Mouse (Mus musculus): ENCODE data around the gene Pcnt. TPM values are rescaled to one million over a fixed set of nuclear protein-coding genes. Genes with fewer than 3 reads are reported as not detected.

Pcnt gene
- polyA plus RNA-seq, 1 experiment, result 58.5 TPM

DNA sequence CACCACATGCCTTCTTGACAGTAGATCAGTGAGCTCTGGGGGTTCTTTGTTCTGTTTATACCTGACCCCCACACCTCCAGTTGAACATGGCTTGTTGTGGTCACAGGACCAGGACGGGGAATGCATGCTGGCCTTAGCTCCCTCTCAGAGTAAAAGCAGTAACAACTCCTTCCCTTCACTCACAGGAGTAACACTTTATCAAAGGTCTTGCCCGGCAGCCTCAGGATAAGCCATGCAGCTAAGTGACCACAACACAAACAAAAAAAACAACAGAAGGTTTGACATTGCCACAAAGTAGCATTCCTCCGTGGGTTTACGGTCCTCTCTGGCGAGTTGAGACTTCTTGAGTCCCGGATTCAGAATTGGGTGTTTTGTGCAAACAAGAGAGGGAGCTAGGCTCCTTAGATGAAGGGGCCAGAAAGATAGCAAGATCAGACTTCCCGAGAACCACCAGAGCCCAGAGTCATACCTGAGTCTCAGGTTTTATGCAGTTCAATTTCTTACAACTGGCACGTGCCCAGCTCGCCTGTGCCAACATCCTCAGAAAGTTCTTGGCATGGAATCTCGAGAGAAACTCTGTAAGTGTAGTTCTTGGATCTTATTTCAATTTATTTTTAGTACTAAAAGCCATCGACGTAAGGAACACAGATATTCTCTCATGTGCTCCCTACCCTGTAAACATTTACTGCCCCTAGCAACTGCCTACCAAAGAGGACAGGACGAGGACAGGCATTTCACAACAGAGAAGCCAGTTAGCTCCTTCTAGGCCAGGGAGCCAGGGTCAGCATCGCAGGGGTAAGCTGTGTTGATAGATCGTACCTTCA lies 5.0 kb upstream of the Pcnt start:
- Histone ChIP-seq H3K4me3 (ENCODE audit: control insufficient read depth, low read depth, low read length) (no peak overlapping the region), H3K27me3 (ENCODE audit: control insufficient read depth, insufficient read depth, low read length) (no peaks in the 10 kb centered on the region), H3K27ac (ENCODE audit: control insufficient read depth, insufficient read depth, low read depth, low read length) (no peak overlapping the region; the same call in 1 of the 2 replicates), H3K36me3 (ENCODE audit: control insufficient read depth, insufficient read depth, low read length) (no peaks in the 10 kb centered on the region), H3K4me1 (ENCODE audit: control insufficient read depth, insufficient read depth, low read length) (peaks cover 3% of the 10 kb centered on the region)
- TF ChIP-seq POLR2A (IDR thresholded peaks at IDR 0.05; ENCODE audit: control insufficient read depth, low read depth, low read length) (no peak), CTCF (IDR thresholded peaks at IDR 0.05; ENCODE audit: control insufficient read depth, insufficient read depth, insufficient replicate concordance, low read depth, low read length) (no peak)

- Histone ChIP-seq H3K27ac (ENCODE audit: control insufficient read depth, insufficient read depth, low read depth, low read length) (no peak overlapping the region), H3K4me1 (ENCODE audit: control insufficient read depth, insufficient read depth, low read length) (peaks cover 7% of the 10 kb centered on the region), H3K4me3 (ENCODE audit: control insufficient read depth, low read depth, low read length) (no peak overlapping the region), H3K36me3 (ENCODE audit: control insufficient read depth, insufficient read depth, low read length) (no peaks in the 10 kb centered on the region), H3K27me3 (ENCODE audit: control insufficient read depth, insufficient read depth, low read length) (no peaks in the 10 kb centered on the region)
- TF ChIP-seq CTCF (IDR thresholded peaks at IDR 0.05; ENCODE audit: control insufficient read depth, insufficient read depth, insufficient replicate concordance, low read depth, low read length), result no peak
- no peak for TF ChIP-seq POLR2A (IDR thresholded peaks at IDR 0.05; ENCODE audit: control insufficient read depth, low read depth, low read length)
Measured at GRCm38 (mm10) chr10:76445996-76446681, 3.6 kb upstream of the Pcnt start.

GRCm38 (mm10) chr10:76440281-76440680 lies 2.3 kb downstream of the Pcnt start, which contains the start of gene AC141477.1:
AC141477.1 (minus strand) TSS chr10:76440444.
- H3K36me3 ChIP-seq (ENCODE audit: control insufficient read depth, insufficient read depth, low read length), result peaks cover 5% of the 10 kb centered on the region; the same call in 1 of the 2 replicates
- H3K4me3 ChIP-seq (ENCODE audit: control insufficient read depth, low read depth, low read length), result peak within 1 kb of the TSS; percentile 99

GRCm38 (mm10) chr10:76439107-76439890 lies 3.3 kb downstream of the Pcnt start:
- Histone ChIP-seq H3K27me3 (ENCODE audit: control insufficient read depth, insufficient read depth, low read length) (no peaks in the 10 kb centered on the region), H3K4me3 (ENCODE audit: control insufficient read depth, low read depth, low read length) (no peak overlapping the region), H3K4me1 (ENCODE audit: control insufficient read depth, insufficient read depth, low read length) (peaks cover 12% of the 10 kb centered on the region), H3K36me3 (ENCODE audit: control insufficient read depth, insufficient read depth, low read length) (peaks cover 5% of the 10 kb centered on the region; the same call in 1 of the 2 replicates), H3K27ac (ENCODE audit: control insufficient read depth, insufficient read depth, low read depth, low read length) (no peak overlapping the region)
- no peak for TF ChIP-seq POLR2A (IDR thresholded peaks at IDR 0.05; ENCODE audit: control insufficient read depth, low read depth, low read length)
- no peak for TF ChIP-seq CTCF (IDR thresholded peaks at IDR 0.05; ENCODE audit: control insufficient read depth, insufficient read depth, insufficient replicate concordance, low read depth, low read length)

More at GRCm38 (mm10) chr10:76440281-76440680, 2.3 kb downstream of the Pcnt start, which contains the start of gene AC141477.1:
- H3K27ac ChIP-seq (ENCODE audit: control insufficient read depth, insufficient read depth, low read depth, low read length), result peak within 1 kb of the TSS; percentile 71
- H3K4me1 ChIP-seq (ENCODE audit: control insufficient read depth, insufficient read depth, low read length), result peaks cover 12% of the 10 kb centered on the region
- no peaks in the 10 kb centered on the region for H3K27me3 ChIP-seq (ENCODE audit: control insufficient read depth, insufficient read depth, low read length)
- TF ChIP-seq CTCF (IDR thresholded peaks at IDR 0.05; ENCODE audit: control insufficient read depth, insufficient read depth, insufficient replicate concordance, low read depth, low read length) (no peak), POLR2A (IDR thresholded peaks at IDR 0.05; ENCODE audit: control insufficient read depth, low read depth, low read length) (no peak)

GRCm38 (mm10) chr10:76433925-76434324 lies 8.7 kb downstream of the Pcnt start:
- no peaks in the 10 kb centered on the region for H3K27me3 ChIP-seq (ENCODE audit: control insufficient read depth, insufficient read depth, low read length)
- peaks cover 9% of the 10 kb centered on the region for H3K36me3 ChIP-seq (ENCODE audit: control insufficient read depth, insufficient read depth, low read length)
- no peaks in the 10 kb centered on the region for H3K4me1 ChIP-seq (ENCODE audit: control insufficient read depth, insufficient read depth, low read length)
- H3K27ac ChIP-seq (ENCODE audit: control insufficient read depth, insufficient read depth, low read depth, low read length), result no peak overlapping the region
- TF ChIP-seq POLR2A (IDR thresholded peaks at IDR 0.05; ENCODE audit: control insufficient read depth, low read depth, low read length) (no peak), CTCF (IDR thresholded peaks at IDR 0.05; ENCODE audit: control insufficient read depth, insufficient read depth, insufficient replicate concordance, low read depth, low read length) (no peak)
- H3K4me3 ChIP-seq (ENCODE audit: control insufficient read depth, low read depth, low read length), result no peak overlapping the region

- Histone ChIP-seq H3K27me3 (ENCODE audit: control insufficient read depth, insufficient read depth, low read length) (no peaks in the 10 kb centered on the region), H3K27ac (ENCODE audit: control insufficient read depth, insufficient read depth, low read depth, low read length) (no peak overlapping the region), H3K4me3 (ENCODE audit: control insufficient read depth, low read depth, low read length) (no peak overlapping the region), H3K36me3 (ENCODE audit: control insufficient read depth, insufficient read depth, low read length) (peaks cover 10% of the 10 kb centered on the region), H3K4me1 (ENCODE audit: control insufficient read depth, insufficient read depth, low read length) (no peaks in the 10 kb centered on the region)
- TF ChIP-seq POLR2A (IDR thresholded peaks at IDR 0.05; ENCODE audit: control insufficient read depth, low read depth, low read length) (no peak), CTCF (IDR thresholded peaks at IDR 0.05; ENCODE audit: control insufficient read depth, insufficient read depth, insufficient replicate concordance, low read depth, low read length) (no peak)
Measured at GRCm38 (mm10) chr10:76425674-76426073, 16.9 kb downstream of the Pcnt start.

Measured in testis, adult 2 months (tissue).